9 mouse cellular contexts compared by ENCODE assay signal in genomic region chr2:177758941-177759558, GRCm38 (mm10). TPM values are rescaled to one million over a fixed set of nuclear protein-coding genes. Genes with fewer than 3 reads are reported as not detected.
A peak's percentile ranks its signal among the peaks of the same experiment; 100 is the strongest.
DNase-seq lines count a peak whose midpoint lies in the region; ATAC-seq lines count a peak whose summit lies in the region.
"Not testable (repeated sequence)": the region's sequence is repeated elsewhere in the genome, so short reads cannot be mapped to it uniquely, and the experiment has no call there.
"Had no signal": no experiment of that assay in that cellular context is flagged by ENCODE, and none has a peak within 500 bp of the region (broad histone marks: within the 10 kb centered on the region; RNA-seq: fewer than 3 reads in every experiment).

Gene Gm14322, plus strand, starts transcription at chr2:177759288.

- not testable (repeated sequence) for H3K9me3 ChIP-seq in hindbrain, embryonic 12.5 days (replicated peaks); liver, embryonic 15.5 days (replicated peaks); neural tube, embryonic 11.5 days (ENCODE audit: control insufficient read depth, low read length)

- H3K4me2 ChIP-seq in hindbrain, embryonic 12.5 days (replicated peaks) = 0 out of 2 replicates have a peak within 1 kb of the TSS, but pooled peaks have one; percentile 24
- H3K4me2 ChIP-seq in liver, embryonic 15.5 days; neural tube, embryonic 11.5 days (ENCODE audit: low read depth): not testable (repeated sequence)

- H3K36me3 ChIP-seq in hindbrain, embryonic 12.5 days; liver, embryonic 15.5 days (replicated peaks); neural tube, embryonic 11.5 days (ENCODE audit: control insufficient read depth, insufficient read depth, low read length): not testable (repeated sequence)

- H3K4me3 ChIP-seq in hindbrain, embryonic 12.5 days = peak within 1 kb of the TSS; percentile 31
- peak within 1 kb of the TSS; percentile 22; the same call in 1 of the 2 replicates for H3K4me3 ChIP-seq in liver, embryonic 15.5 days (replicated peaks)
- not testable (repeated sequence) for H3K4me3 ChIP-seq in neural tube, embryonic 11.5 days (ENCODE audit: low read depth, low read length)

- not testable (repeated sequence) for H3K9ac ChIP-seq in hindbrain, embryonic 12.5 days; liver, embryonic 15.5 days; neural tube, embryonic 11.5 days (ENCODE audit: low read length)

- ATAC-seq in common myeloid progenitor, adult 5-6 weeks (replicated peaks; ENCODE audit: low read depth, poor library complexity, severe bottlenecking) = peak; percentile 62
- ATAC-seq in hindbrain, embryonic 12.5 days (ENCODE audit: low FRiP score); liver, embryonic 15.5 days (ENCODE audit: insufficient read depth); neural tube, embryonic 11.5 days (ENCODE audit: insufficient read depth, low FRiP score, low TSS enrichment): not testable (repeated sequence)

- not testable (repeated sequence) for H3K4me1 ChIP-seq in hindbrain, embryonic 12.5 days; liver, embryonic 15.5 days (replicated peaks); neural tube, embryonic 11.5 days (ENCODE audit: control insufficient read depth, insufficient read depth, low read length)

- peak; percentile 70 for DNase-seq in R1 (ENCODE audit: low read depth, low spot score)
- DNase-seq in gastrocnemius, adult 8-10 months (ENCODE audit: low spot score in 2 of 2) = peak; percentile 4 to 26
- peak; percentile 61 to 68 for DNase-seq in layer of hippocampus, adult 8-10 months (ENCODE audit: low spot score in 2 of 2)
- DNase-seq in neural tube, embryonic 11.5 days (ENCODE audit: low spot score) = peak; percentile 8
- peak; percentile 32 for DNase-seq in testis, postnatal 14 days (ENCODE audit: low spot score)

- not testable (repeated sequence) for H3K27ac ChIP-seq in hindbrain, embryonic 12.5 days; liver, embryonic 15.5 days (replicated peaks); neural tube, embryonic 11.5 days (ENCODE audit: low read depth, low read length)

- not testable (repeated sequence) for H3K27me3 ChIP-seq in hindbrain, embryonic 12.5 days; liver, embryonic 15.5 days; neural tube, embryonic 11.5 days (ENCODE audit: control insufficient read depth, insufficient read depth, low read length)

- WGBS in hindbrain, embryonic 12.5 days = 21% methylated on average over 9 of the region's 9 CpGs
- 25% methylated on average over 9 of the region's 9 CpGs for WGBS in liver, embryonic 15.5 days (ENCODE audit: insufficient replicate concordance)
- 42% methylated on average over 9 of the region's 9 CpGs for WGBS in neural tube, embryonic 11.5 days

RNA-seq across cellular contexts. Expression of gene Gm14322, which starts in this region (rescaled TPM):
- total RNA-seq in common myeloid progenitor, adult 5-6 weeks (2017) = 5.3 and 8.5 TPM in 2 replicates
- total RNA-seq in gastrocnemius, adult 8-10 months (2022) = 10 to 100 TPM; 20.4 to 35.5 (median 31.3) TPM
- polyA plus RNA-seq in hindbrain, embryonic 12.5 days (2016; fragmentation: Nextera tagmentation; extraction: Ambion mirVana) = 7.0 and 7.5 TPM in 2 replicates
- 10 to 100 TPM; 28.5 to 41.3 (median 36.1) TPM for total RNA-seq in layer of hippocampus, adult 8-10 months (2022)
- polyA plus RNA-seq in liver, embryonic 15.5 days (2015; fragmentation: Nextera tagmentation; extraction: Ambion mirVana) = 0.46 and 0.88 TPM in 2 replicates
- 5.7 and 6.7 TPM in 2 replicates for polyA plus RNA-seq in neural tube, embryonic 11.5 days (2014; fragmentation: Nextera tagmentation; extraction: Ambion mirVana)
- total RNA-seq: hematopoietic stem cell, adult 5-6 weeks had no signal

Comparison
In these comparisons a context has a peak if more than half of its experiments do, and no peak if none do; other contexts are left out.
1. DNase-seq: peak in every context shown above with its lines; median percentile 70 in R1; 64 in layer of hippocampus, adult 8-10 months; 32 in testis, postnatal 14 days; 15 in gastrocnemius, adult 8-10 months; 8 in neural tube, embryonic 11.5 days.